Mouse (Mus musculus): ENCODE measurements around the gene Gm6793.
A peak's percentile ranks its signal among the peaks of the same experiment; 100 is the strongest.

GRCm38 (mm10) chr8:111992013-111992702 lies 22.7 kb downstream of the Gm6793 start, which contains the start of gene Adat1:
- TF ChIP-seq CTCF (IDR thresholded peaks at IDR 0.05; ENCODE audit: low read depth) (peak; percentile 9; the same call in 1 of the 2 replicates), EP300 (IDR thresholded peaks at IDR 0.05; ENCODE audit: low read depth) (no peak)
